Mouse (Mus musculus) midbrain, embryonic 15.5 days (tissue): ENCODE results near the gene Ccdc87. TPM values are rescaled to one million over a fixed set of nuclear protein-coding genes. Genes with fewer than 3 reads are reported as not detected.
A peak's percentile ranks its signal among the peaks of the same experiment; 100 is the strongest.
"Not testable (repeated sequence)": the region's sequence is repeated elsewhere in the genome, so short reads cannot be mapped to it uniquely, and the experiment has no call there.

Experiments
- ATAC-seq: fragments of 200-750 bp; cut with Nextera tagmentation; replicated peaks from 2 replicates; pipeline ENCODE4 v1.8.0; 2017; ENCODE audit warnings: moderate TSS enrichment
- H3K27ac ChIP-seq: fragments of 300-500 bp; sonication (generic); 2 replicates; pipeline ENCODE4 v1.5.1; 2015; ENCODE audit warnings: mild to moderate bottlenecking, inconsistent platforms
- H3K27me3 ChIP-seq: fragments of 300-500 bp; sonication (generic); replicated peaks from 2 replicates; pipeline ENCODE4 v1.6.1; 2015; ENCODE audit warnings: inconsistent platforms
- H3K36me3 ChIP-seq: fragments of 300-500 bp; sonication (generic); replicated peaks from 2 replicates; pipeline ENCODE4 v1.6.1; 2015; ENCODE audit warnings: inconsistent platforms
- H3K4me1 ChIP-seq: fragments of 300-500 bp; sonication (generic); 2 replicates; pipeline ENCODE4 v1.6.1; 2015; ENCODE audit warnings: inconsistent platforms
- H3K4me2 ChIP-seq: fragments of 300-500 bp; sonication (generic); 2 replicates; pipeline ENCODE4 v1.6.1; 2015; ENCODE audit warnings: inconsistent platforms, mild to moderate bottlenecking, moderate library complexity
- H3K4me3 ChIP-seq: fragments of 300-500 bp; sonication (generic); 2 replicates; pipeline ENCODE4 v1.5.1; 2015; ENCODE audit warnings: mild to moderate bottlenecking, inconsistent platforms
- H3K9ac ChIP-seq: fragments of 300-500 bp; sonication (generic); 2 replicates; pipeline ENCODE4 v1.6.1; 2015; ENCODE audit warnings: mild to moderate bottlenecking, inconsistent platforms
- H3K9me3 ChIP-seq: fragments of 300-500 bp; sonication (generic); 2 replicates; pipeline ENCODE4 v1.6.1; 2016; ENCODE audit warnings: inconsistent platforms
- WGBS: fragments of 180-500 bp; shearing (Covaris S2); methylation state at CpG from one replicate; pipeline ENCODE4 v1.1.7; 2015; ENCODE audit warnings: mixed read lengths; 5-methylcytosine and 5-hydroxymethylcytosine counted together
- polyA plus RNA-seq: library from polyadenylated mRNA; unstranded; fragments of >200 nt; fragmentation: Nextera tagmentation; extraction: Ambion mirVana; gene quantifications from 2 replicates; pipeline ENCODE4 v1.2.1, GENCODE M21; 2015

Gene Ccdc87
- polyA plus RNA-seq, 1 experiment from 2014 or later = 0.74 TPM

DNA sequence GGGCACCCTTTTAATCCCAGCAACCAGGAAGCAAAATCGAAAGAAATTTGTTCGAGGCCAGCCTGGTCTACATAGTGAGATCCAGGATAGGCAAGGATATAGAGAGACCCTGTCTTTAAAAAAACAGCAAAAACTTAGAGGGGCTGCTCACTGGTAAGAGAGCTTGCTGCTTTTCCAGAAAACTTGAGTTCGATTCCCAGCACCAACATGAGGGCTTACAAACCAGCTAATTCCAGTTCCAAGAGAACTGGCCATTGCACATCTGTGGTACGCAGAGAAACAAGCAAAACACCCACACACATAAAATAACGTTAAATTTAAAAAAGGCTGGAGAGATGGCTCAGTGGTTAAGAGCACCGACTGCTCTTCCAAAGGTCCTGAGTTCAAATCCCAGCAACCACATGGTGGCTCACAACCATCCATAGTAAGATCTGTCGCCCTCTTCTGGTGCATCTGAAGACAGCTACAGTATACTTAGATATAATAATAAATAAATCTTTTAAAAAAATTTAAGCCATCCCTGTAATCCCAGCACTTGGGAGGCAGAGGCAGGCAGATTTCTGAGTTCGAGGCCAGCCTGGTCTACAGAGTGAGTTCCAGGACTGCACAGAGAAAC lies 26.7 kb upstream of the Ccdc87 start:
- not testable (repeated sequence) for ATAC-seq, H3K9me3 ChIP-seq, H3K36me3 ChIP-seq, H3K27me3 ChIP-seq
- peak overlapping the region; percentile 92 for H3K27ac ChIP-seq
- WGBS = 80% methylated on average over 8 of the region's 8 CpGs
- peaks cover 29% of the 10 kb centered on the region for H3K4me1 ChIP-seq
- peak overlapping the region; percentile 63 for H3K4me2 ChIP-seq
- H3K4me3 ChIP-seq = peak overlapping the region; percentile 75
- H3K9ac ChIP-seq = peak overlapping the region; percentile 86; the same call in 1 of the 2 replicates

DNA sequence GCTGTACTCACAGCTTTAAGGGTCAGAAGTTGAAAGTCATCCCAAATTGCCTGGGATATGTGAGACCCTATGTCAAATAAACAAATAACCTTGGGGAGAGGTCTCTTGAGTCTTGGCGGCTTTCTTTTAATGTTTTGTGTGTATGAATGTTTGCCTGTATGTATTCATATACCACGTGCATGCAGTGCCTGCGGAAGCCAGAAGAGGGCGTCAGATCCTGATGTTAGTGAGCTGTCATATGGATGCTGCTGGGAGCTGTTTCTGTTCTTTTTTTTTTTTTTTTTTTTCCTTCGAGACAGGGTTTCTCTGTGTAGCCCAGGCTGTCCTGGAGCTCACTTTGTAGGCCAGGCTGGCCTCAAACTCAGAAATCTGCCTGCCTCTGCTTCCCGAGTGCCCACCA lies 26.2 kb upstream of the Ccdc87 start:
- ATAC-seq = no peak
- 86% methylated on average over 6 of the region's 6 CpGs for WGBS

DNA sequence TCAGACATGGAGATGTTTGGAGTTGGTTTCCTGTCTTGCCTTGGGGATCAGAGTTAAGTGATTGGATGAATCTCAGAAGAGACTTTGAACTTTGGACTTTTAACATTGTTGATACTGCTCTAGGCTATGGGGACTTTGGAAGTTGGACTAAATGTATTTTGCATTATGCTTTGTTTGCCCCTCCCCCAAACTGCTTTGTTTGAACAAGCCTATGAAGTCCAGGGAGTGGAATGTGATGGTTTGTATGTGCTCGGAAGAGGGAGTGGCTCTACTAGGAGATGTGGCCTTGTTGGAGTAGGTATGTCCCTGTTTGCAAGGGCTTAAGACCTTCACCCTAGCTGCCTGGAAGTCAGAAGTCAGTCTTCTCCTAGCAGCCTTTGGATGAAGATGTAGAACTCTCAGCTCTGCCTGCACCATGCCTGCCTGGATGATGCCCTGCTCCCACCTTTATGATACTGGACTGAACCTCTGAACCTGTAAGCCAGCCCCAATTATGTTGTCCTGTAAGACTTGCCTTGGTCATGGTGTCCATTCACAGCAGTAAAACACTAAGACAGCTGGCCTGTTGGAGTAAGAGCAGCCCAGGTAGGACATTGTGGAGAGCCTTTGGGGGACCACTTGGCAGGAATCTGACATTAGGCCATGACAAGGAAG lies 21.9 kb upstream of the Ccdc87 start:
- WGBS = 77% methylated on average over 1 of the region's 1 CpGs
- H3K27me3 ChIP-seq = no peaks in the 10 kb centered on the region
- H3K9me3 ChIP-seq = no peaks in the 10 kb centered on the region
- no peak overlapping the region for H3K4me3 ChIP-seq
- H3K4me2 ChIP-seq = no peak overlapping the region
- no peaks in the 10 kb centered on the region for H3K36me3 ChIP-seq
- no peak for ATAC-seq
- peaks cover 1% of the 10 kb centered on the region for H3K4me1 ChIP-seq
- H3K9ac ChIP-seq = no peak overlapping the region
- H3K27ac ChIP-seq = no peak overlapping the region

More for the DNA sequence above, 26.2 kb upstream of the Ccdc87 start:
- Histone ChIP-seq H3K36me3 (no peaks in the 10 kb centered on the region), H3K27me3 (no peaks in the 10 kb centered on the region), H3K4me3 (no peak overlapping the region), H3K4me2 (no peak overlapping the region), H3K4me1 (peaks cover 24% of the 10 kb centered on the region), H3K27ac (no peak overlapping the region), H3K9me3 (no peaks in the 10 kb centered on the region), H3K9ac (no peak overlapping the region)

DNA sequence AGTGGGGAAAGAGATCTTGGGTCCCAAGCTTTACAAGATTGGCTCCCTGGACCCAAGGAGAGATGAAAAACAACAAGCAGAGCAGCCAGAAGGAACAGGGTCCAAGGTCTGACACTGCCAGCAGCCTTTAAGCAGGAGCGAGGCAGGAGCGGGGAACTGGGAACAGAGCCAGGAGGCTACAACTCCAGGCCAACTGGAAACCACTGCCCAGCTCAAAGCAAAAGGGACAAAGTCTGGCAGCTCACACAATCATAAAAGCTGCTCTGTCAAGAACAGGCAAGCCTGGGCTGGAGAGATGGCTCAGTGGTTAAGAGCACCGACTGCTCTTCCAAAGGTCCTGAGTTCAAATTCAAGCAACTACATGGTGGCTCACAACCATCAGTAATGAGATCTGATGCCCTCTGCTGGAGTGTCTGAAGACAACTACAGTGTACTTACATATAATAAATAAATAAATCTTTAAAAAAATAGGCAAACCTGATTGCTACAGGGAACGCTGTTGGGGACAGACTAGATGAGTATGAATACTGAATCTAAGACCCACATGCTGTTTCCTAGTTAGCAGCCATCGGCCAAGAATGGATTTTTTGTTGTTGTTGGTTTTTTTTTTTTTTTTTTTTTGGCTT lies 18.4 kb upstream of the Ccdc87 start:
- Histone ChIP-seq H3K4me2 (no peak overlapping the region), H3K4me3 (no peak overlapping the region), H3K9me3 (no peaks in the 10 kb centered on the region), H3K4me1 (no peaks in the 10 kb centered on the region), H3K27ac (no peak overlapping the region), H3K36me3 (0 out of 2 replicates have a peak, but pooled peaks cover 2% of the 10 kb centered on the region), H3K9ac (no peak overlapping the region), H3K27me3 (no peaks in the 10 kb centered on the region)
- no peak for ATAC-seq
- WGBS = 77% methylated on average over 5 of the region's 5 CpGs

DNA sequence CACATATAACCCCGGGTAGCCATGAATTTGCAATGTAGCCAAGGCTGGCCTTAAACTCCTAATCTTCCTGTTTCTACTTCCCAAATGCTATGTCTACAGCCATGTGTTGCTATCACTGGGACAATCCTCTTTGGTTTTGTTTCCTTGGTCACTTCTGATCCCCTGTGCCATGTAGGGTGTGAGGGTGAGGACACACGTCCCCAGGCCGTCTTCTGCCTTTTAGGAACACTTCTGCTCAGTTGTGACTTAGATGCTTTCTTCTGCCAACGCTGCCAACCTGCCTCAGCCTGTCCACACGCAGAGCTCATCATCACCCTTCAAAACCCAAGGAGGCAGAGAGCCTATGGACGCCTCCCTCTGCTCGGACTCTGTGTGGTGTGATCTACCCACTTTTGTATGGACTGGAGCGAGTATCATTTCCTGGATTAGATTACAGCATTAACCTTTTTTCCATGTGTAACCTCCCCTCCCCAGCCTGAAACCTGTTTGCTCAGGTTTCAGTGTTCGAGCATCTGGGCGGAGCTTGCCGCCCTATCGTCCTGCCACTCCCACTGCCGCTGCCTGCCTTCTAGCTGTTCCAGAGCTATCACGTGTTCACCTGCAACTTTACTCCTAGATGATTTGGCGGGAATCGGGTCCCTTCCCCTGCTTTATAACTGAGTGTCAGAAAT lies 10.6 kb upstream of the Ccdc87 start:
- Histone ChIP-seq H3K9ac (no peak overlapping the region), H3K36me3 (0 out of 2 replicates have a peak, but pooled peaks cover 2% of the 10 kb centered on the region), H3K4me3 (no peak overlapping the region), H3K4me1 (no peaks in the 10 kb centered on the region), H3K4me2 (no peak overlapping the region), H3K27ac (no peak overlapping the region), H3K9me3 (no peaks in the 10 kb centered on the region), H3K27me3 (no peaks in the 10 kb centered on the region)
- WGBS = 66% methylated on average over 16 of the region's 16 CpGs
- no peak for ATAC-seq

DNA sequence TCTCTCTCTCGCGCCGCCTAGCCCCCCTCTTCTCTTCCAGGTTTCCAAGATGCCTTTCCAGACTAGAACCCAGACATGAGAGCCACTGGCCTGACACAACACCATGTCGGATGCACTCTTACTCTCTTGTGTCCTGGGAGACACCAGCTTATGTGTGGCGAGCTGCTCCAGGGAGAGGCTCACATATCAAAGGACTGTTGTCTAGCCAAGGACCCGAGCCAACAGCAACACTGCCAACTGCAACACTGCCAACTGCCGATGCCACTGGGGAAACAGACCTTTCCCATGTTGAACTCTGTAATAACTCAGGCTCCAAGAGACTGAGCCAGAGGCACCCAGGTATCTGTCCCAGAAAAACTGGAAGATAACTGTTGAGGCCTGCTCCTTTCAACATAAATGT lies 10.0 kb upstream of the Ccdc87 start:
- Histone ChIP-seq H3K9ac (no peak overlapping the region), H3K9me3 (no peaks in the 10 kb centered on the region), H3K4me2 (no peak overlapping the region), H3K4me1 (no peaks in the 10 kb centered on the region), H3K36me3 (0 out of 2 replicates have a peak, but pooled peaks cover 2% of the 10 kb centered on the region), H3K27me3 (no peaks in the 10 kb centered on the region), H3K4me3 (no peak overlapping the region), H3K27ac (no peak overlapping the region)
- WGBS = 69% methylated on average over 7 of the region's 7 CpGs
- no peak for ATAC-seq

DNA sequence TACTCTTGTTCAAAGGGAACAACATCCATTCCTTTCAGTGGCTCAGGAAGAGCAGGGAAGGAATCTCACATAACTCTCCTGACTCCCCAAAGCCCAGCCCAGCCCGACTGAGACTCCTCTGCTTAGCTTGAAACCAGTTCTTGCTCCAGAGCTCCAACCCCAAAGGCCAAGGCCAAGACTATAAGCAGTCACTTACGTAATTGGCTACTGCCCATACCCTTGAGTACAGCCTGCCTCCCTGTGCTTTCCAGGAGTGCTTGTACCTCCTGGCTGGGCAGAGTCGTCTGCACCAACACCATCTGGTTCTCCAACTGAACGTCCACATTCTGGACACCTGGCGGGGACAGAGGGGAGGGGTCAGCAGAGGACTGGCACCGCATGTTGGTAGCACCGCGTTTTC lies 5.2 kb upstream of the Ccdc87 start:
- no peaks in the 10 kb centered on the region for H3K9me3 ChIP-seq
- no peaks in the 10 kb centered on the region for H3K36me3 ChIP-seq
- H3K9ac ChIP-seq = no peak overlapping the region
- H3K27me3 ChIP-seq = no peaks in the 10 kb centered on the region
- no peak overlapping the region for H3K4me2 ChIP-seq
- no peak overlapping the region for H3K27ac ChIP-seq
- 88% methylated on average over 8 of the region's 8 CpGs for WGBS
- no peak overlapping the region for H3K4me3 ChIP-seq
- no peak for ATAC-seq
- H3K4me1 ChIP-seq = peaks cover 10% of the 10 kb centered on the region

DNA sequence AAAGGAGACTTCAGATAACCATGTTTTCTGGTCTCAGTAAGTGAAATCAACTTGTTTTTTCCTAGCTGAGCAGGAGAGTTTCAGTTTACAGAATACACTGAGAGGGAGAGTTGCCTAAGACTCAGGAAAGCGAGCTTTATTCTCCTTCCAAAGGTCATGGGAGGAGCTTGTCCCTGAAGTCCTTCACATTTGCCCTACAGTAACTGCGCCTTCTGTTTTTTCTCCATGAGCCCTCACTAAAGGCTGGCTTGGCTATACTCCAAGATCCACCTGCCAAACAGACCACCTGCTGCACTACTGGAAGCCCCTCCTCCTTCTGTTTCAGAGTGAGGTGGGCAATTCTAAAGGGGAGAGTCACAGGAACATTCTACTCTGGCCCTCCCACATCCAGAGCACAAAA lies 3.1 kb upstream of the Ccdc87 start:
- H3K27me3 ChIP-seq = peaks cover 13% of the 10 kb centered on the region
- no peak overlapping the region for H3K4me3 ChIP-seq
- H3K27ac ChIP-seq = no peak overlapping the region
- no peak overlapping the region for H3K9ac ChIP-seq
- no peaks in the 10 kb centered on the region for H3K36me3 ChIP-seq
- 85% methylated on average over 2 of the region's 2 CpGs for WGBS
- H3K4me1 ChIP-seq = peaks cover 18% of the 10 kb centered on the region
- no peak for ATAC-seq
- no peaks in the 10 kb centered on the region for H3K9me3 ChIP-seq
- no peak overlapping the region for H3K4me2 ChIP-seq

DNA sequence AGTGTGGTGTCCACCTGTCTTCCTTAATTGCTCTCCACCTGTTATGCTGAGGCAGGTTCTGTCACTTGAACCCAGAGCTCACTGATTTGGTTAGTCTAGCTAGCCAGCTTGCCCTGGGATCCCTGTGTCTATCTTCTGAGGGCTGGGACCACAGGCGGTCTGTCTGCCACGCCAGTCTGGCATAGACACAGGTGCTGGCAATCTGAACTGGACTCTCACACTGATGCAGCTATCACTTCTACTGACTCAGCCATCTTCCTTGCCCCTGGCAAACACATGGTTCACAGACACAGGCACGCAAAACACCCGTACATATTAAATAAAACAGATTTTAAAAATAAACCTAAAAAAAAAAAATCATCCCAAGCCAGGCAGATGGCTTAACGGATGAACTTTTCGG lies 2.1 kb upstream of the Ccdc87 start:
- peaks cover 23% of the 10 kb centered on the region for H3K27me3 ChIP-seq
- H3K4me3 ChIP-seq = no peak overlapping the region
- no peak for ATAC-seq
- 96% methylated on average over 6 of the region's 6 CpGs for WGBS
- H3K4me1 ChIP-seq = peaks cover 18% of the 10 kb centered on the region
- H3K9me3 ChIP-seq = no peaks in the 10 kb centered on the region
- H3K27ac ChIP-seq = no peak overlapping the region
- H3K9ac ChIP-seq = no peak overlapping the region
- H3K36me3 ChIP-seq = no peaks in the 10 kb centered on the region
- no peak overlapping the region for H3K4me2 ChIP-seq

DNA sequence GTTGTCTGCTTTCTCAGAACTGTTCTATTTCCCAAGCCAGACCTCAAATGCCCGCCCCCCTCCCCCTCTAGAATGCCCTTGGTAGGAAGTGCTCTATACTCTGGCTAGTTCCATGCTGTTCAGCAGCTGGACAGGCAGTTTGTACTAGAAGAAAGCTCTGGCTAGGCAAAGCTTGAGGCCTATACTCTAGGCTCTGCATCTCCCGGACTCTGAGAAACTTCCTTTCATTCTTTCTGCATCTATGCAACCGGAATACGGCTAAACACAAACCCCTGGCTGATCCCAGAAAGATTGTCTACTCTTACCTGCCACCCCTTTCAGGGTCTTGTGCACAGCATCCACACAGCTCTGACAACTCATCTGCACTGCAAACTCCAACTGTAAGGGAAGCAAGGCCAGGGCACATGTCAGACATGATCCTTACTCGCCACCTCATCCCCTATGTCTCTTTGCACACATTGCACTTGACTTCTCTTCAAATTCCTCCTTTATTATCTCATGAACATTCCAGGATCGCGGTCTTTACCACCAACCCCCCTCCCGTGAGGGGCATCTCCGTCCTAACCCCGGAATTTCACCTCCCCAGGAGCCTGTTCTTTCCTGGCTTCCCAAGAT lies 533 bp upstream of the Ccdc87 start:
- H3K27ac ChIP-seq = no peak overlapping the region
- peak; percentile 43 for ATAC-seq

DNA sequence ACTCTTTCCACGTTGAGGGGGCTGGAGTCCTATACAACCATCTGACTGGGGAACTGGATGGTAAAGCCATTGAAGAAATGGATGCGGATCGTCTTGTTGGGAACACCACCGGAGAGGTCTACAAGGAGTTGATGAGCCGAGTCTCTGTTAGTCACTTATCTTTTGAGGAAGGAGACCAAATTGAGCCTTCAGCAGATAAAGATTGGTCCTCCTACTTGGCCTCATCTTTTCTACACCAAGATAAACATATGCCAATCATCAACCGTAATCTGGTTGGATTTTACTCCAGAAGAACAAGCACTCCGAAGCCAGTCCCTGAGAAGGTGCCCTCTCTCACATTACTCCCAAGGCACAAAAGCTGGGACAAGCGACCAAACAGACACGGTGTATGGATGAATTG lies 1.7 kb downstream of the Ccdc87 start:
- H3K9ac ChIP-seq = no peak overlapping the region
- H3K9me3 ChIP-seq = no peaks in the 10 kb centered on the region
- H3K4me1 ChIP-seq = peaks cover 18% of the 10 kb centered on the region
- no peaks in the 10 kb centered on the region for H3K36me3 ChIP-seq
- no peak overlapping the region for H3K27ac ChIP-seq
- ATAC-seq = no peak
- H3K4me3 ChIP-seq = no peak overlapping the region
- no peak overlapping the region for H3K4me2 ChIP-seq
- 84% methylated on average over 9 of the region's 9 CpGs for WGBS
- H3K27me3 ChIP-seq = peaks cover 26% of the 10 kb centered on the region

More for the DNA sequence above, 533 bp upstream of the Ccdc87 start:
- Histone ChIP-seq H3K4me3 (peak overlapping the region; percentile 54), H3K36me3 (no peaks in the 10 kb centered on the region), H3K4me2 (peak overlapping the region; percentile 93), H3K27me3 (peaks cover 26% of the 10 kb centered on the region), H3K9me3 (no peaks in the 10 kb centered on the region), H3K4me1 (peaks cover 18% of the 10 kb centered on the region), H3K9ac (peak overlapping the region; percentile 54)
- WGBS = 33% methylated on average over 10 of the region's 10 CpGs

DNA sequence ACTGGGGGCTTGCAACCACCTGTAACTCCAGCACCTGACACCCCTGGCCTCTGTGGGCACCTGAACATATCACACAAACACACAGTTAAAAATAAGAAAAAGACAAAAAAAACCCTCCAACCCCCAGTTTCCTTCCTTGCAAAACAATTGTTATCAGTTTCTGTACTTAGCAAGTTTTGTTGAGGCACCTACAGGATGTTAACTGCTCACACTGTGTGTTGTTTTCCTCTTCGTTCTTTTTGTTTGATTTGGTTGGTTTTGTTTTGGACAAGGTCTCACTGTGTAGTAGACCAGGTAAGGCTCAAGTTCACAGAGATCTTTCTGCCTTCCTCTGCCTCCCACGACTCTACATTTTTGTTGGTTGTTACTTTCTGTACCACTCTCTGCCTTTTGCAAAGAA lies 3.4 kb downstream of the Ccdc87 start:
- ATAC-seq = no peak
- Histone ChIP-seq H3K27ac (no peak overlapping the region), H3K27me3 (peaks cover 26% of the 10 kb centered on the region), H3K4me3 (no peak overlapping the region), H3K36me3 (no peaks in the 10 kb centered on the region), H3K4me1 (peaks cover 18% of the 10 kb centered on the region), H3K9ac (no peak overlapping the region), H3K9me3 (no peaks in the 10 kb centered on the region), H3K4me2 (no peak overlapping the region)
- WGBS = 66% methylated on average over 2 of the region's 2 CpGs
